Mouse (Mus musculus) heart, adult 2 months (tissue): ENCODE measurements at regions not wholly inside any gene's neighbourhood (a gene's known extent, or its start where the extent isn't known, plus 50 kb on each side); places are given as distances from the start of the nearest gene placed in this dataset.

Experiments used
- CTCF ChIP-seq: fragments of 200-600 bp; IDR thresholded peaks from 2 replicates; pipeline ENCODE4 v1.8.1; 2022; ENCODE audit warnings: antibody characterized with exemption, mild to moderate bottlenecking, moderate library complexity
- POLR2A ChIP-seq: fragments of 200-500 bp; IDR thresholded peaks from 2 replicates; pipeline ENCODE4 v1.6.1; 2011; ENCODE audit warnings: mild to moderate bottlenecking, low read depth, low read length, control low read depth; ENCODE audit not compliant: insufficient read depth

- TF ChIP-seq CTCF (no peak), POLR2A (no peak)
These were observed 413.9 kb downstream of the Ice1 start for GRCm38 (mm10) chr13:70223485-70223884.
